Mouse (Mus musculus): ENCODE measurements around the gene Gpr135. TPM values are rescaled to one million over a fixed set of nuclear protein-coding genes. Genes with fewer than 3 reads are reported as not detected.

The Gpr135 gene
- 0.74 TPM for polyA plus RNA-seq (2014; fragmentation: Illumina TruSeq; extraction: RNeasy Lipid Tissue Mini Kit (QIAGEN cat#74804); ENCODE audit: low replicate concordance)

GRCm38 (mm10) chr12:72070327-72071269 is at the start of gene Gpr135:
Gpr135 (minus strand) TSS chr12:72071125.

GRCm38 (mm10) chr12:72085329-72086165 is 14.6 kb upstream of the Gpr135 start, which contains the start of the genes L3hypdh and Jkamp:
L3hypdh (minus strand) TSS chr12:72085439.
Jkamp (plus strand) TSS chr12:72085589.

Other genes starting within 250 kb of the Gpr135 start
- 24.6 TPM for gene Daam1, start 240.0 kb downstream of the Gpr135 start, polyA plus RNA-seq (2014; fragmentation: Illumina TruSeq; extraction: RNeasy Lipid Tissue Mini Kit (QIAGEN cat#74804); ENCODE audit: low replicate concordance)
- gene L3hypdh, start 14.3 kb upstream of the Gpr135 start, polyA plus RNA-seq (2014; fragmentation: Illumina TruSeq; extraction: RNeasy Lipid Tissue Mini Kit (QIAGEN cat#74804); ENCODE audit: low replicate concordance) = 2.3 TPM
- 22.7 TPM for gene Jkamp, start 14.5 kb upstream of the Gpr135 start, polyA plus RNA-seq (2014; fragmentation: Illumina TruSeq; extraction: RNeasy Lipid Tissue Mini Kit (QIAGEN cat#74804); ENCODE audit: low replicate concordance)
- gene Ccdc175, start 113.9 kb upstream of the Gpr135 start, polyA plus RNA-seq (2014; fragmentation: Illumina TruSeq; extraction: RNeasy Lipid Tissue Mini Kit (QIAGEN cat#74804); ENCODE audit: low replicate concordance) = not detected

Data from small intestine, adult 10 weeks (tissue).